Mouse (Mus musculus): ENCODE data around the gene Npm3. TPM values are rescaled to one million over a fixed set of nuclear protein-coding genes. Genes with fewer than 3 reads are reported as not detected.

Gene Npm3
- total RNA-seq, 2 experiments from 2014 or later = 11.9 to 12.9 TPM

- no peak for DNase-seq (ENCODE audit: low spot score in 2 of 2)
These were observed 13.2 kb downstream of the Npm3 start for GRCm38 (mm10) chr19:45736241-45736640.

- DNase-seq (ENCODE audit: low spot score in 2 of 2) = no peak
These were observed 14.6 kb downstream of the Npm3 start for GRCm38 (mm10) chr19:45734762-45735161.

GRCm38 (mm10) chr19:45734191-45734590 lies 15.2 kb downstream of the Npm3 start:
- no peak for DNase-seq (ENCODE audit: low spot score in 2 of 2)

- no peak for DNase-seq (ENCODE audit: low spot score in 2 of 2)
These were observed 15.8 kb downstream of the Npm3 start for GRCm38 (mm10) chr19:45733564-45733963.

GRCm38 (mm10) chr19:45731658-45732057 lies 17.7 kb downstream of the Npm3 start:
- no peak for DNase-seq (ENCODE audit: low spot score in 2 of 2)

- no peak for DNase-seq (ENCODE audit: low spot score in 2 of 2)
These were observed 19.3 kb downstream of the Npm3 start for GRCm38 (mm10) chr19:45730042-45730441.

- no peak for DNase-seq (ENCODE audit: low spot score in 2 of 2)
These were observed 22.2 kb downstream of the Npm3 start for GRCm38 (mm10) chr19:45727231-45727630.

GRCm38 (mm10) chr19:45725677-45726277 lies 23.6 kb downstream of the Npm3 start:
- DNase-seq (ENCODE audit: low spot score in 2 of 2) = no peak

- DNase-seq (ENCODE audit: low spot score in 2 of 2) = no peak
These were observed 27.2 kb downstream of the Npm3 start for GRCm38 (mm10) chr19:45722188-45722587.

GRCm38 (mm10) chr19:45718286-45718685 lies 31.1 kb downstream of the Npm3 start:
- DNase-seq (ENCODE audit: low spot score in 2 of 2) = no peak

- DNase-seq (ENCODE audit: low spot score in 2 of 2) = peak; percentile 49 to 59
These were observed 31.7 kb downstream of the Npm3 start for GRCm38 (mm10) chr19:45717493-45718220.

GRCm38 (mm10) chr19:45708704-45709103 lies 40.7 kb downstream of the Npm3 start:
- no peak for DNase-seq (ENCODE audit: low spot score in 2 of 2)

Other genes starting within 250 kb of the Npm3 start
- gene Poll, start 189.1 kb downstream of the Npm3 start, total RNA-seq (2021) = 1 to 10 TPM; 7.5 to 8.0 TPM
- gene Gm17018, start 189.0 kb downstream of the Npm3 start, total RNA-seq (2021) = 10 to 100 TPM; 55.2 to 55.4 TPM
- gene Fbxw4, start 89.3 kb downstream of the Npm3 start, total RNA-seq (2021) = 10 to 100 TPM; 31.9 to 32.1 TPM
- gene Fgf8, start 6.7 kb downstream of the Npm3 start, total RNA-seq (2021) = not detected
- gene Mgea5, start 34.2 kb upstream of the Npm3 start, total RNA-seq (2021) = 100 to 1,000 TPM; 133 to 136 TPM
- 100 to 1,000 TPM; 193 to 195 TPM for gene Kcnip2, start 66.5 kb upstream of the Npm3 start, total RNA-seq (2021)
- gene Armh3, start 248.9 kb upstream of the Npm3 start, total RNA-seq (2021) = 10 to 100 TPM; 21.0 to 21.3 TPM